Mouse (Mus musculus): Measurements from ENCODE around the gene Mical3. TPM values are rescaled to one million over a fixed set of nuclear protein-coding genes. Genes with fewer than 3 reads are reported as not detected.
A peak's percentile ranks its signal among the peaks of the same experiment; 100 is the strongest.

The Mical3 gene
- total RNA-seq, 1 experiment from 2014 or later, result 24.3 TPM

GRCm38 (mm10) chr6:121090786-121091185 is 40.0 kb downstream of the Mical3 start:
- ATAC-seq (replicated peaks; ENCODE audit: low read depth, poor library complexity, severe bottlenecking), result no peak

DNA sequence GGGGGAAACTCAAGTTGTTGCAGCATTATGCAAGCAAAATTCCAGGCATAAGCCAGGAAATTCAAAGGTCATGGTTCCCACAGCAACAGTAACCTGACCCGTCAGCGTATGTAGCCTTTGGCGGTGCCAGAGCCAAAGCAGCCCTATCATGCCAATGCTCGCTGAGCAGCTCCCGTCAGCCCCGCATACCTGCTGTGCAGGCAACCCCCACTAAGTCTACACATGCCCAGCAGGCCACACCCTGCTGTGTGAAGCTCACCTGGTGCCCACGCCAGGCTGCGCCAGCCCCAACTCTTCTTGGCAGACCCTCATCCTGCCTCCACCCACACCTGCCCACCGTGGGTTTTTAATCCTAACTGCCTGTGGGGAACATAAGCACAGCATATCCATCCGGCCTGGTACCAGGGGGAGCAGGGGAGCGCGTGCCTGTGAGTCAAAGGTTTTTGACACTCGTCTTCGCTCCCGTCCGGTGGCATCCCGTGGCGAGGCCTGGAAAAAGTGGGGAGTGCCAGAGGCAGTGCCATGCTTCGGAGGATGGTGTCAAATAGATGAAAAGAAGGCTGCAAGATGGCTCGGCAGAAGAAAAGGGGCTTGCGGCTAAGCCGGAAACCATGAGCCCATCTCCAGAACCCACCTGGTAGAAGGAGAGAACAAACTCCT is 43.1 kb downstream of the Mical3 start:
- ATAC-seq (replicated peaks; ENCODE audit: low read depth, poor library complexity, severe bottlenecking), result no peak

GRCm38 (mm10) chr6:121087127-121087526 is 43.7 kb downstream of the Mical3 start:
- no peak for ATAC-seq (replicated peaks; ENCODE audit: low read depth, poor library complexity, severe bottlenecking)

DNA sequence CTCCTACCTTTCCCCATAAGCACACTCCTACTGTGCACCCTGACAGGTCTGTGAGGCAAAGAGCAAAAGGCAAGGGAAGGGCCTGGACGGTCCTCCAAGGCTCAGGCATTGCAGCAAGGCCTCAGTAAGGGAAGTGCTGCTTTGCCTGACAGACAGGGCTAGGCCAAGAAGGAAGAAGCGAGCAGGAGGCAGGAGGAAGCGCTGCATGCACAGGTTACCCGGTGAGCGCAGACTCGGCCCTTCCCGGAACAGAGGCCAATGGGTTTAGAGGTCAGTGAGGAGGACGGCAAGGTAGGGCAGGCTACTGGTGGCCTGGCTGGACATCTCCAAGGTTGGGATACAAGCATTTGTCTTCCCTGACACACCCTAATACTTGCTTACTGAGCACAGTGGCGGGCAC is 44.6 kb downstream of the Mical3 start:
- ATAC-seq (replicated peaks; ENCODE audit: low read depth, poor library complexity, severe bottlenecking), result 0 out of 2 replicates have a peak, but pooled peaks have one; percentile 23

DNA sequence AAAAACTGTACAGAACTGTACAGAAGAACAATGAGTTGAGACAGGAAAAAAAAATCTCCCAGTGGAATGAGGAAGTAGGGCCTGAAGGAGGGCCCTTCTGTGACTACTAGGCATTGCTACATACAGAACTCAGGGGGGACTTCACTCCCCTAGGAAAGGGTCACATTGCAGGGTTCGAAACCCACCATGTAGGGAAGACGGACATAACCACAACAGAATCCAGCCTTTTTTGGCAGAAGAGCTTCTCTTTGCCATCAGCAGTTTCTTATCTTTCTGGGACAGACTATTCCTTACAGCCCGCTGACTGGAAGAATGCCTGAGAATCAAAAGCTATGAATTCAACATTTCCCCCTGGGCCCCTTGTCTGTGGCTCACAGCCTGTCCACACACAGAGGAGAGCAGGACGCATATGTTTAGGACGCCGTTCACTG is 46.7 kb downstream of the Mical3 start:
- ATAC-seq (replicated peaks; ENCODE audit: low read depth, poor library complexity, severe bottlenecking), result peak; percentile 68

GRCm38 (mm10) chr6:121082094-121082473 is 48.7 kb downstream of the Mical3 start:
- ATAC-seq (replicated peaks; ENCODE audit: low read depth, poor library complexity, severe bottlenecking), result no peak

GRCm38 (mm10) chr6:121081288-121082093 is 49.3 kb downstream of the Mical3 start:
- no peak for ATAC-seq (replicated peaks; ENCODE audit: low read depth, poor library complexity, severe bottlenecking)

DNA sequence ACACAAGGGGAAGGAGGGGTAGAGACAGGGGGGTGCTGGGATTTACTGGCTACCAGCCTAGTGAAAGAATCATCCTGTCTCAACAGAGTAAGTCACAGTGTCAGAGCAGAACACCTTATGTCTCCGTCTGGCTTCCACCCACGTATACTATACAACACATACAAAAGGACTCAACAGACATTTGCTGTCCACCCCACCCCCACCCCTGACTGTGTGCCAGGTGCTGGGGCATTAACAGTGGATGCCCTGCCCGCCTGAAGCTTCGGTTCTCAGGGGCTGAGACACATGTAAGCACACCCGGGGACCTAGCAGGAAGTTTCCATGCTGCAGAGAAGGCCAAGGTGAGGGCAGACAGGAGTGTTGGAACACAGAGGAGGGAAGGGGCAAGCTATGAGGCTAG is 52.6 kb downstream of the Mical3 start:
- ATAC-seq (replicated peaks; ENCODE audit: low read depth, poor library complexity, severe bottlenecking), result no peak

DNA sequence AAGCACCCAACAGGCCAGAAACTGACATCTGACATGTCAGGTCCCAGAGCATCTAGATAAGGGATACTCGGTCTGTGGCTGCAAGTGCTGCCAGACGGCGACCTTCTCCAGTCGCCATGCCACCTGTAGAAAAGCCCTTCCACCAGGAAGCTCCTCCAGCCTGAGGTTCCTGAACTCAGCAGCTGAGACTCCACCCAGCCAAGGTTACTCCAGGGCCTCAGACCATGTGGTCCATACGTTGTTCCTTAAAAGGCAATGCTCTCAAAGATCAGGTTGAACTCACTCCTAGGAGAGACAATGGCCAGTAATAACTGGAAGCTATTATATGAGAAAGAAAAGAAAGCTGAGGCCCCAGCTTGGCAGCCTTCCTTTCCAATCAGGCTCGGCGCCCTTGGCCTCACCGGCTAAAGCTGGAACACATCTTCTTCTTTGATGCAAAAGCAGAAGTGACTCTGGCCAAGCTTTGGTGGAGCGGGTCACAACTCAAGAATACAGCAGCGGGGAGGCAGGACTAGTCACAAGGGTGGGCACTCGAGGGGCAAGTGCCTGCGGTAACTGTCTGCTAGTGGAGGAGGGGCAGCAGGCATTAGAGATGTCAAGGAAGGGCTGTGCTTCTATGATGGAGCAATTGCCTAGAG is 53.8 kb downstream of the Mical3 start:
- peak; percentile 73 for ATAC-seq (replicated peaks; ENCODE audit: low read depth, poor library complexity, severe bottlenecking)

- ATAC-seq (replicated peaks; ENCODE audit: low read depth, poor library complexity, severe bottlenecking), result peak; percentile 56
Observed at GRCm38 (mm10) chr6:121075763-121076162, 55.0 kb downstream of the Mical3 start.

DNA sequence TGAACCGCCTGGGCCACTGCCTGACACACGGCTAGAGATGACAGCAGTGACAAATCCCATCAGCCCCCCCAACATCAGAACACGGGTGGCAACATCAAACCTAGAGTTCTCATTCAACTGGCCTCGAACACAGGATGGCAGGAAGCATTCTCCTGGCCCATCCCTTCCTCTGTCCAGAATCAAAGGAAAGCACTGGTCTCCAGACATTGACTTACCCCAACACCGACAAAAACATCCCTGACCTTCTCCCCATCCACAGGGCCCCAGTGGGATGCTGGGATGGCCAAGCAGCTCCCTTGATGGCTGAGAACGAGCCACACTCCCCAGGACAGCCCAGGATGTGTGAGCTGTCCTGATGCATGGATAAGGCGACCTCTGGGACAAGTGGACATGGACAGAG is 57.5 kb downstream of the Mical3 start:
- no peak for ATAC-seq (replicated peaks; ENCODE audit: low read depth, poor library complexity, severe bottlenecking)

DNA sequence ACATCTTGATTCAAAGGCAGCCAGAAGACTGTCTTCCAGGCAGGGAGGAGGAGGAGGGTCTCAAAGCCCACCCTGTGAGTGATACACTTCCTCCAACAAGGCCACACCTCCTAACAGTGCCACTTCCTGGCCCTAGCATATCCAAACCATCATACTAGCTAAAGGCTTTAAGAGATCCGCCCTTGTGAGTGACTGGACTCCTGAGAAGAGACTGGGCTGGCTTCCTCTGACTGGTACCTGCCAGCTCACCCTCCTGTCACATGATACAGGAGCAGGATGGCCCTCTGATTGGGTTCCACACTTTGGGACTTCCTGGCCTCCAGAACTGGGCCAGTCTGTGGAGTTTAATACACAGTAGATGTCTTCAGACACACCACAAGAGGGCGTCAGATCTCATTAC is 58.2 kb downstream of the Mical3 start:
- ATAC-seq (replicated peaks; ENCODE audit: low read depth, poor library complexity, severe bottlenecking), result no peak

GRCm38 (mm10) chr6:121070584-121071230 is 60.1 kb downstream of the Mical3 start:
- ATAC-seq (replicated peaks; ENCODE audit: low read depth, poor library complexity, severe bottlenecking), result peak; percentile 62

GRCm38 (mm10) chr6:121069156-121069555 is 61.6 kb downstream of the Mical3 start:
- peak; percentile 66 for ATAC-seq (replicated peaks; ENCODE audit: low read depth, poor library complexity, severe bottlenecking)

GRCm38 (mm10) chr6:121068087-121068464 is 62.7 kb downstream of the Mical3 start:
- ATAC-seq (replicated peaks; ENCODE audit: low read depth, poor library complexity, severe bottlenecking), result no peak

DNA sequence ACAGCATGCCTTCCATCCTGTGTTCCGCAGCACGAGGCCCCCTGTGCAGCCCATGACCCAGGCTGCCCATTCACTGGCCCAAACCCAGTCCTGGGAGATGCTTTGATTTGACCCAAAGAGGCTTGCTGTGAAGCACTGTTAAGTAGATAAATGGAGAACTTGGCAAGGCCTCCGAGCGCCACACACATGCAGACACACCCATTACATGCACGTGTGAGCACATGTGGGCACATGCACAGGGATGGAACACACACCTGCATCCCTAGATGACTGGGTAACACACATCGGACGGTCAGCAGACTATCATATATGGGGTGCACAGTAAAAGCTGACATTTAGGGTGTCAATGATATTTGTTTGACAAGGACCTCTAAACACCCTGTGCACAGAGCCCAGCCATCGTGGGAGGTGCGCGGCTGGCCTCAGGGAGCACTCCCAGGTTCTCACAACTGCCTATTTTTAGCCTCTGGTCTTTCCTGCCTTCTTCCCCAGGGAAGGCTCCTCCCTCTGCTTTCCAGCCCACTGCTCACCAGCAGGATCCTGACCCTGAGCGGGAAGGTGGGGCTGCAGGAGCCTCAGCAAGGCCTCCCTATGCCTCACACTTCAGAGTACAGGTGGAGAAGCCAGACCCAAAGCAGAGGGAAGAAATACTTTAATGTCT is 63.2 kb downstream of the Mical3 start:
- ATAC-seq (replicated peaks; ENCODE audit: low read depth, poor library complexity, severe bottlenecking), result no peak

DNA sequence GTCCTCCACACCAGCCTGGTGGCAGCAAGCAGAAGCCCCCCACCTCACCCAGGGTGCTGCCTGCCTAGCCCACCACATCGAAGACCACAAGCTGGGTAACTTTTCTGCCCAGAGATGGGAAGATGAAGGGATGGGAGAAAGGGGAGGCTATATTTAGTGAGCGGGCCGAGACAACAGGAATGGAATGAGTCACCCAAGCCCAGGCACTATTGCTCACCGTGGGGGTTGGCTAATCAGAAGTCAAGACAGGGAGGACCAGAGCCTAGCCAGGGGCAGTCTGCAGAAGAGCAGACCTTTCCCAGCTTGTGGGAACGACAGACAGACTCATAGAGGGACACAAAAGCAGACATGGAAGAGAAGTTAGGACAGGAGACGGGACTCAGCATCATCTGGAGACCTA is 64.0 kb downstream of the Mical3 start:
- ATAC-seq (replicated peaks; ENCODE audit: low read depth, poor library complexity, severe bottlenecking), result no peak

DNA sequence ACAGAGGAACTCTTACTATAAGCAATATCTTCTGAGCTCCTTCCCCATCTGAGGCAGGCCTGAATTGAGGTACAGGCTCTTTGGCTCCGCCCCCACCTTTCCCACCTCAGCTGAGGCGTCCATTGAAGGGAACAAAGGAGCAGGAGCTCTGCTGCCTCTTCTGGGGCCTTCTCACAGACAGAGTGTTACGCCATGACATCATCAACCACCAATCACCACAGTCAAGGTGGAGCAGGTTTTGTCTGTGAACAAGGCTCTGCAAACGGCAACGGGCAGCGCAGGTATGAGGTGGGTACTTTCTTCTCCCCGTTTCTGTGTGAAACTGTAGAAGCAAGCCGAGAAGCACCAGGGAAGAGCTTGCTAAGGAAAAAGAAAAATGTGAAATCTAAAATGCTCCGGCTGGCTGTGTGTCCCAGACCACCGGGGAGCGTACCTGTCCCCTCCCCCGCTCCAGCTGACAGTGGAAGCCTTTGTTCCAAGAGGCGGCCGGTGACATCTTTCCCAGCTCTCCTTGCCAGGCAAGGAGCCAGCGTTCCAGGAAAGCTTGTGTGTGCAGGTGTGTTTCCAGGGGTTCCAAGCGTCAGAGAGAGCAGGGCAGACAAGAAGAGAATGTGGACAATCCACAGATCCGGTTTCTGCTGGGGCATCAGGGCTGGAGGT is 66.3 kb downstream of the Mical3 start:
- ATAC-seq (replicated peaks; ENCODE audit: low read depth, poor library complexity, severe bottlenecking), result no peak

- ATAC-seq (replicated peaks; ENCODE audit: low read depth, poor library complexity, severe bottlenecking), result no peak
Observed at GRCm38 (mm10) chr6:121063771-121064170, 67.0 kb downstream of the Mical3 start.
